Mouse (Mus musculus): ENCODE results near the gene Qrich2. TPM values are rescaled to one million over a fixed set of nuclear protein-coding genes. Genes with fewer than 3 reads are reported as not detected.

The Qrich2 gene
- total RNA-seq, 2 experiments from 2014 or later = not detected

DNA sequence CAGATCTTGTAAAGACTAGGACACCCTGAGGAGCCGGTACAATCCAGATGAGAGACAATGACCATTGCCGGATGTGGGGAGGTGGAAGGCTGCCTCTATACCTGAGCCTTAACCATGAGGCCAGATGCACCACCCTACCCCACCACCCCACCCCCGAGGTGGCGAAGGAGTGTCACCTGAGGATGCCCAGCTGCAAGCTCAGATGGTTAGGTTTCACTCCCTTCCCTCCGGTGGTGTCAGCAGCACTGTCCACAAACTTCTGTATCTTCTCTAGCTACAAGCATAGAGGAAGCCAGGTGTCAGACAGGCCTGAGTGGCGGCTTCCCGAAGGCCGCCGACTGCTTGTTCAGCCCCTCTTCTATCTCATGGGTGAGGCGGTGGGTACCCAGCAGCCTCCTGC, 12.2 kb downstream of the Qrich2 start:
- no peak for DNase-seq (ENCODE audit: low spot score)
- intact Hi-C loops (cut with DNase I) = no loop called here

DNA sequence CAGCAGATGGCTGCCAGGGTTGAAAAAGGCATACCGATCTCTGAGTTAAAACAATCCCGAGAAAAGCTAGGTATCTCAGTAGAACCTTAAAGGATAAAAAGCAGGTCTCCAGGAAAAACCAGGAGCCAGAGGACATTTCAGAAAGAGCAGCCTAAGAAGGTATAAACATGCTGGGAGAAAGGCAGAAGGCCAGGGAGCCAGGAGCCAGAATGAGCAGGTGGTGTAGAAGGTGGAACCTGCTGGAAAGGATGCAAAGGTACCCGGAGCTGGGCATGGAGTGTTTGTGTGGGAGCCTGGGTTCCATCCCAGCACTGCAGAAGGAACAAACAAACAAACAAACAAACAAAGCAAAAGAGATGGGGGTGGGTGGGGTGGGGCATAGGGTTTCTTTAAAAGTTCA, 16.7 kb downstream of the Qrich2 start:
- DNase-seq (ENCODE audit: low spot score) = no peak
- intact Hi-C loops (cut with DNase I) = loop anchor here (5.0 kb wide), 2 partner anchors 62 to 222 kb away; no protein-coding TSS in a partner anchor

DNA sequence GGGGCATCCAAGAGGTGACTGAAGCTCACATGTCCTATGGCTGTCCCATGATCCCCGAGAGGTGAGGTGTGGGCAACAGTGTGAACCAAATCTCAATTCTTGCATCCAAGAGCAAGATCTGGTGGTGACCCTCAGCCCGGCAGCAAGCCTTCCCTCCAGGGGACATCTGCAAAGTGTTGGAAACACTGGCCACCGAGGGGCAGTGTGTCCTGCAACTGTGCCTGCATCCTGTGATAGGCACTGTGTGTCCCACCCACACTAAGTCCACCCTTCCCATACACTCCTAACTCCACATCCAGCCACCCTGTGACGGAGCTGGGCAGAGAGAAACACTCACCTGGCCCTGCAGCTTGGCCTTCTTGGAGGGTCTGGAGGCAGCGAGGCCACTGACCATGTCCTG, 18.2 kb downstream of the Qrich2 start:
- DNase-seq (ENCODE audit: low spot score) = no peak
- intact Hi-C loops (cut with DNase I) = loop anchor here (5.0 kb wide), 2 partner anchors 61 to 221 kb away; no protein-coding TSS in a partner anchor

DNA sequence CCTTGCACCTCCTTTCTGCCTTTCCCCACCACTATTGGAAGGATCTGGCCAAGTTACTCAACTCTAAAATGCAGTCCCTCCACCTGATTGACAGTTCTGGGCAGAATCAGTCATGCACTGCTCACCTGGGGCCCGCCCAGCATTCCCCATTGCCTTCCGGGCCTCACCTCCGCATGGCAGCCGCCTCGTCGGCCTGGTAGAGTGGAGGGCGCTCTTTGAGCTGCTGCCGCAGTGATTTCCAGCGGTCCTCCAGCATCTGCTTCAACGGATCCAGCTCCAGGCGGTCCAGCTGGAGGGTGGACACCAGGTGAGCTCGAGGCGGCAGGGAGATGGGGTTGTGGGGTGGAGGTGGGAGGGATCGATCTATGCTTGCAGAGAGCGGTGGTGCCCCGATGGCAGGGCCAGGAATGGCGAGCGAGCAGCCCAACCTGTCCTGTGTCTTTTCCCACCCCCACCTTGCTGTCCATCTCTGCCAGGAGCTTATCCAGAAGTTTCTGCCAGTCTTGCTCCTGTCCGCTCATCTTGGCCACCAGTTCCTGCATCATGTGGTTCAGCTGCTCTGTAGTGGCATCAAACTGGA, 19.6 kb downstream of the Qrich2 start:
- intact Hi-C loops (cut with DNase I) = loop anchor here (1.0 to 5.0 kb wide), 3 partner anchors 59 to 219 kb away; no protein-coding TSS in a partner anchor

DNA sequence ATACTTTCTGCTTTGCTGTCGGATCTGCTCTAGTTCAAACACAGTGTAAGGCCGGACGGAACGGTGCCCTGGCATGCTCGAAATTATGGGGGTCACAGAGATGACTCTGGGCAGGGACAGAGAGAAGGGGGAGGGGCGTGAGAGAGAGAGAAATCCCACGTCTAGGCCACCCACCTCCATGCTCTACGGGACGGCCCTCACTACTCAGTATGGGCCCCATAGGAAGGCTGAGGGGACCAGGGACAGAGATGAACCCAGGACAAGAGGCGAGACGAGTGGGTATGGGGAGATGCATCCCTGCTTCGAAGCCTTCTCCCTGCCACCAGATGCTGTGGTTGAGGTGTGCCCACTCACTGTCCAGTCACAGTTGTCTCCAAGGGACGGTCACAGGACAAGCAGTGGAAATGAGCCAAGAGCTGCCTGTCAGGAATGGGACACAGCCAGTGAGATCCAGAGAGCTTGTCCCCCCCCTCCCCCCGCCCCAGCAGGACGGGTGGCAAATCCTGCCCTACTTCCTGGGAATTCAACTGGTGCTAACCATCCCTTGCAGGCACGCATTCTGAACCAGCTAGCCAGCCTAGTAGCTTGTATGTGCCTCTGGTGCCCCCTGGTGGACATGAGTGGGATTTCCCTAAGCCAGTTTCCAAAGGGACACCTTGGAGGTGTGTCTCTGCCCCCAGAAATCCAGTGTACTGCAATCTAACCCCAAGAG, 20.3 kb downstream of the Qrich2 start:
- peak; percentile 72 for DNase-seq (ENCODE audit: low spot score)
- intact Hi-C loops (cut with DNase I) = loop anchor here (1.0 to 5.0 kb wide), 3 partner anchors 58 to 218 kb away; no protein-coding TSS in a partner anchor

More for the DNA sequence above, 19.6 kb downstream of the Qrich2 start:
- DNase-seq (ENCODE audit: low spot score) = no peak

DNA sequence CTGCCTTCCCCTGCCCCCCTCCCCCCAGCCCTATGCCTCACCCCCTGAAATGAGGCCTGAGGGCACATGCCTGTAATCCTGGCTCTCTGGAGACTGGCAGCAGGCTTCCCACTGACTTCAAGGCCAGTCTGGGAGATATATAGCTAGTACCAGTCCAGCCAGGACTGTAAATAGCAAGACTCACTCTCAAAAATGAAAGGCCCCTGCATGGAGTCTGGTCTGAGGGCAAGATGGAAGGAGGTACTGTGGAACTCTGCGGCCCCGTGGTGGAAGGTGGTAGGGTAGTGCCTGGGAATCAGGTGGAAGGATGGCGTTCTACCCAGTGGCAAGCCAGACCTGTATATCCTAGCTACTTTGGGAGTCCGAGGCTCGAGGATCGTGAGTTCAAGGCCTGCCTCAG, 22.1 kb downstream of the Qrich2 start:
- no peak for DNase-seq (ENCODE audit: low spot score)
- intact Hi-C loops (cut with DNase I) = no loop called here

DNA sequence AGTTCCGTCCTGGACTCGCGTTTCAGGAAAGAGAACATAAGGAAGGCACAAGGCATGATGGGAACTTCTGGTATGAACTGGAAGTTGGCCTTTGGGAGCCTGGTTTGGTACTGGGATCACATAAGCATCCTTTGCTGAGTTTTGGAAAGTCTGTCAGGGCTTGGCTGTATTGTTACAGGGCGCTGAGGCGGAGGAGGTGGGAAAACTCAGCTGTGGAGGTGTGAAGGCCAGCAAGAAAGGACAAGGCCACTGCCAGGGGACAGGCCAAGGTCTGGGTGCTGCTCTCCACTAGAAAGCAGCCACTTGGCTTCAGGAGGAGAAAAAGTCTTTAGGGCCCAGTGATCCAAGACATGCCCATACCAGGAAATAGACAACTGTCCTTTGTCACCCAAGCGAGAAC, 22.7 kb downstream of the Qrich2 start:
- intact Hi-C loops (cut with DNase I) = no loop called here

DNA sequence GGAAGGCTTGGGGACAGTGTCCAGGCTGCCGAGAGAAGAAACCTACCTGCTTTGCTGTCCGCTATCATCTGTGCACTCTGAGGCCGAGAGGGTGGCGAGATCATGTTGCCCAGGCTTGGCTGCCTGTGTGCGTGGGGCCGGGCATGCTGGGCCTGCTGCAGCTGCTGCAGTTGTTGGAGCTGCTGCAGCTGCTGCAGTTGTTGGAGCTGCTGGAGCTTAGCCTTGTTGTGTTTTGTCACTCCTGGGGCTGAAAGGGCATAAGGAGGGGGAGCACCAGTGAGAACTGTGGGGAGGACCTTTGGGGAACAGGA, 23.2 kb downstream of the Qrich2 start:
- no peak for DNase-seq (ENCODE audit: low spot score)
- intact Hi-C loops (cut with DNase I) = no loop called here

More for the DNA sequence above, 22.7 kb downstream of the Qrich2 start:
- DNase-seq (ENCODE audit: low spot score) = no peak

DNA sequence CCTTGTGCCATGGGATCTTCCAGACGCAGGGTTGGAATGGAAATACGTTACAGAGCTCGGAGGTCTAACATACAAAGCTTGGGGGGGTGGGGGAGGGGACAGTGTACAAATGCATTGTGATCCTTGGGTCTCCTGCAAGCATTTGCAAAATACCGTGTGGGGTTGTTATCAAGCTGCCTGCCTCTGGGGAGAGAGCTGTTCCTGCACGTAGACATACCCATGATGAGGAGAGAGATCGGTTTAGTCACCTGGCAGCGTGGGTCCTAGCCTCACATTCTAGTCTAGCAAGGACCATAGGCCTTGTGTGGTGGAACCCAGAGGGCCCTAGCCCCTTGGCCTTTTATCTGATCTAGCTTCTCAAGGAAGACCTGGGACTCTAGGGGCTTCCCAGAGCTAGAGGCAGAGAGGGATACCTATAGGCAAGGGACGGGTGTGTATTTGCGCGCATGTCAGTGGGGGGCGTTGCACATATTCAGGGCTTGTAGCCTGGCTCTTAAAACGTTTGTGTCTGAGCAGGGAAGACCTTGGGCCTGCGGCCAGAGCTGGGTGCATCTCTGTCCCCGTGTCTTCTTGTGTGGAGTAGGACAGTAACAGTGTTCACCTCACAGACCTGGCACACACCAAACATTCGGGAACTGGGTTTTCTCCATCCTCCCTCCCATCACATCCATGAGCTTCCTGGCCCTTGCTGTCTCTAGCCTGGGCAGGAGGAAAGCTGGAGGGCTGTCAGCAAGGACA, 23.7 kb downstream of the Qrich2 start:
- intact Hi-C loops (cut with DNase I) = no loop called here

DNA sequence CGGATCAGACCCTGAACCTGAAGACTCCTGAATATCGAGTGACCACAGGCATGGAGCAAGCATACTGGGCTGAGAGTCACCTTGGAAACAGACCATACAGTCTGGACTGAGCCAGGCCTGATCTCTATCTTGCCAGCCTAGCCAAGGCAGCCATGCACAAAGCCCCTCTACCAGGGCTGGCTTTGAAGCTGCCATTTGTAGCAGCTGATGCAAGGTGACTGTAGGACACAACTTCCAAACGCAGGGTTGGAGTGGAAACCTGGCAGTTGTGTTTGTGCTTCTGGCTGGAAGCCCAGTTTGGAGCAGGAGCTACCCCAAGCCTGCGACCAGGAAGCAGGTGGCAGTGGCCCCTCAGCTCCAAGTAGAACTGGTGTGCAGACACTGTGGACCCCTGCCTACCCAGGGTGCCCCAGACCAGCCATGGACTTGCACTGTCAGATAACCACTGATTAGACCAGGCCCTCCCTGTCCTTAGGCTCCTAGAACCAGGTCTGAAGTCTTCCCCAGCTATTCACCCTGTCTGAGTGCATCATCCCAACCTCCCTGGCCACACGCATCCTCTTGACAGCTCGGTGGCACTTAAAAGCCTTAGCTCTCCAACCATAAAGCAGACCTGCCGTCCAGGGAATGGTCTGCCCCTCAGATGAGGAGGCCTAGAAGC, 25.5 kb downstream of the Qrich2 start:
- intact Hi-C loops (cut with DNase I) = no loop called here
- no peak for DNase-seq (ENCODE audit: low spot score)

More for the DNA sequence above, 23.7 kb downstream of the Qrich2 start:
- no peak for DNase-seq (ENCODE audit: low spot score)

DNA sequence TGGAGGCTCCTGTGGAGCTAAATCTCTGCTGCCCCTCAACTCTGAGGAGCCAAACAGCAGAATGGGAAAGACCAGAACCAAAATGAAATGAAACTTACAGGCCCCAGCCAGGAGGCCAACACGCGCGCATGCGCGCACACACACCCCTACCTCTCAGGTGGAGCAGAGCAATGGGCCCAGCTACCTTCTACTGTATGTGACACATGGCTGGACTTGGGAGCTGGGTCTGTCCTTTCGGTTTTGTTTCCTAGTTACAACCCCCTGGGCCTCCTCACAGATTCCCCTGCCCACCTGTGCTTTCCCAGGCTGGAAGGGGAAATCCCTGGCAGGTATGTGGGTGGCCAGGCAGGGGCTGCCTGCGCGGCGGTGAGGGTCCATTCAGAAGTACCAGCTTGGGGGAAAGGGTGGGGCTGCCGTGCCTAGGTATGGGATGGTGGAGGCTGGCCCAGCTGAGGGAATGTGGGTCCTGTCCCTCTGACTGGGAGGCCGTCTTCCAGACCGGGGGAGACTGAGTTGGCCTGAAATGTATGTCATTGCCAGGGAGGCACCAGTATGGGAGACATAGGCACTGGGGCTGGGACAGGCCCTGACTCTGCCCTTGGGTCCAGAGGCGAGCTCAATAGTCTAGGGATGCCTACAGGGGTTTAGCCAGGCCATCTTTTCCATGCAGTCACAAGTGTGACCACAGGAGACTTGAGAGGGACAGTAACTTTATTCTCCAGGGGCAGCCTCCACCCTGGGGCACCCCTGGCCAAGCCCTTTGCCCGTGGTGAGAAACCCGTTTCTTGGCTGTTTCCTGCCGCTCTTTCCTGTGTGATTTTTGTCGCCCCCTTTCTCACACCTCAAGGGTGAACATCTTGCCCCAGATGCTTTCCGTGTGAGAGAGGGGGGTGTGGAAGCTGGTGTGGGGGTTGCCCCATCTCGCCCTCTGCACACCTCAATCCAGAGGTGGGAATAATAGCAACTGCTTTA, 26.5 kb downstream of the Qrich2 start:
- intact Hi-C loops (cut with DNase I) = no loop called here

DNA sequence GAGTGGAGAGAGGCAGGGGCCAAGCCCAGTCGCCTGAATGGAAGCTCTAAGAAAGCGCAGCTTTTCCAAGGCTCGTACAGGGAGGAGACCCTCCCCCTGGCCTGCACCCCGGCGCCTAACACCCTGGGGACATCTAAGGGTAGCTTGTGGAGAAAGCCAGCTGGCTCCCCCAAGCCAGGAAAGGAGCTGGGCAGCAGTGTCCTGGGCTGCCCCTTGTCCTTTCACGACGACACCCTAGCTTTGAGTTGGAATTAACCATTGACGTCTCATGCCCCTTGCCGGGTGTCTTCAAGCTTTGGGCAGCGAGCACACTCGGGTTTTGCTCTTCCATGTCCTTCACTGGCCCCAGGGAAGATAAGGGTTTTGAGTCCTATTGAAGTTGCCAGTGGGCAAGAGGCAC, 28.5 kb downstream of the Qrich2 start:
- DNase-seq (ENCODE audit: low spot score) = no peak
- intact Hi-C loops (cut with DNase I) = no loop called here

More for the DNA sequence above, 26.5 kb downstream of the Qrich2 start:
- DNase-seq (ENCODE audit: low spot score) = no peak

DNA sequence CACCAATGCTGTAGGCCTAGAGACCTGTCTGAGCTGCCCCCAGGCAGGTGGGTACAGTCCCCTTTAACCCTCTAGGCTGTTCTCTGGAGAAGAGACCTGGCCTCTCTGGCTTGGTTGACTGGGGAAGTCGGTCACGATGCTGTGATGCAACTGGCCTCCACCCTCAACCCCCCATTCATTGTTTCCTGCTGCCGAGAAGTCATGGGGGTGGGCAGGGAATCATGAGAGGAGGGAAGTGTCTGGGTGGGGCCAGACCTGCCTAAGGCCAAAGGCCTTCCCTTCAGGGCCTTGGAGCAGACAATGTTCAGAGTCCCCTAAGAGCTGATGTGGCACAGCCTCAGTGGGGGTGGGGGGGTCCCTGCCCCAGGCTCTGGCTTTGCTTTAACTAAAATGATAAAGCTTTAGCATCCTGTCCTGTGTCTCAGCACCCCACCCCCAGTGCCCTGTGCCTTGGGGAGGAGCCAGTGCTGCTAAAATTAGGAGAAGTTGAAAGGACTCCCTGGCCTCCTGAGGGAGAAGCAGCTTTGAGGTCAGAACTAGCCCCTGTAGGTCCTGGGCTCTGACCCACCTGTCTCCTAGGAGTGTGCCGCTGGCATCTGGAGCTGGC, 29.2 kb downstream of the Qrich2 start:
- intact Hi-C loops (cut with DNase I) = no loop called here
- peak; percentile 48 for DNase-seq (ENCODE audit: low spot score)

DNA sequence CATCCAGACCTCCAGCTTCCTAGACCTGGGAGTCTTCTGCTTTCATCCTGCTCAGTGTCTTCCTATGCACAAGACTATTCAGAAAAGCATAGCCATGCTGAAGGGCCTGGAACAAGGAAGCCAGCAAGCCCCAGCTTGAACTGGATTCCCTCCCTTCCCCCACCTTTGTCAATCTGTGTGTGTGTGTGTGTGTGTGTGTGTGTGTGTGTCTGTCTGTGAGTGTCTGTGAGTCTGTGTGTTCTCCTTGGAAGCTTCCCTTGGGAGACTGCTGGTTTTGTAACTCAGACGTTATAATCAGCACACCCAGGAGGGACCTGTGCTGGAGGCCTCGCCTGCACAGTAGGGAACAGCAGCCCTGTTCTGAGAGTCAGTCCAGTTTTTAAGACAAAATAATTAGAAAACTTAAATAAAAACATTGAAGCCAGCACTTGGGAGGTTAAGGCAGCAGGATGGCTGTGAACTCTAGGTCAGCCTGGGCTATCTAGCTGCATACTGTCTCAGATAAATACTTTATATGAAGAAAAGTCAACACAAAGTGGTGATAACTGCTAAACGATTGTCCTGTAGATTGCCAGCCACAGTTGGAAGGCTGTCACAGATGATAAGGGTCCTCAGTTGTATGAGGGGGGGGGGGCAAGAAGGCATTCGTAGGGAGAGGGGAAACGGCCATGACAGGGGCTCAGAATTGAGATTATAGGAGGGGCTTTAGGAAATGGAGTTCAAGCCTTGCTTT, 29.9 kb downstream of the Qrich2 start:
- intact Hi-C loops (cut with DNase I) = no loop called here
- DNase-seq (ENCODE audit: low spot score) = no peak

DNA sequence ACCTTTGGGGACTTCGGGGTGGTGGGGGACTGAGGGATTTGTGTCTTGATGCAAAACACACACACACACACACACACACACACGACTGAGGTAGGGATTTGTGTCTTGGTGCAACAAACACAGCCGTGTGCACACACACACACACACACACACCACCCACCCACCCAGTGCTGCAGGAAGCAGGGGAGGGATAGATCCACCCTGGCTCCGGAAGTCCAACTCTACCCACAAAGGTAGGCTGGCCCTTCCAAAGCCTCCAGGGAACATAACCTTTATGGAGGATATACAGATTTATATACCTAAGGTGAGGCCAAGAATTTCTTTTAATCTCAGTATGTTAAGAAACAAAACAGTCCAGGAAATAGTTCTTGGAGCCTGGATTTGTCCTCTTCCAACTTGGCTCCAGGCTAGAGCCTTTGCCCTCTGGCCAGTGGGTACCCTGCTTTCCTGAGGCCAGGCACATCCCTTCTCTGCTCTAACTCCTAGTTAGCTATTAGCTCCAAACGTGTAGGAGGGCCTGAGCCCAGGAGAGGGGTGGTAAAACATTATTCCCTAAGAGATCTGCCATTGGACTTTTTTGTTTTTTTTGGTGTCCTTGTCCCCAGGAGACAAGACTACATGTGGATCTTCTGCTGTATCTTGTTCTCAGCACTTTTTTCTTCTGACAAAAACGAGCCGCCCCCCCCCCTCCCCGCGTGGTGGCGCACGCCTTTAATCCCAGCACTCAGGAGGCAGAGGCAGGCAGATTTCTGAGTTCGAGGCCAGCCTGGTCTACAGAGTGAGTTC, 30.9 kb downstream of the Qrich2 start:
- intact Hi-C loops (cut with DNase I) = no loop called here
- DNase-seq (ENCODE audit: low spot score) = no peak

DNA sequence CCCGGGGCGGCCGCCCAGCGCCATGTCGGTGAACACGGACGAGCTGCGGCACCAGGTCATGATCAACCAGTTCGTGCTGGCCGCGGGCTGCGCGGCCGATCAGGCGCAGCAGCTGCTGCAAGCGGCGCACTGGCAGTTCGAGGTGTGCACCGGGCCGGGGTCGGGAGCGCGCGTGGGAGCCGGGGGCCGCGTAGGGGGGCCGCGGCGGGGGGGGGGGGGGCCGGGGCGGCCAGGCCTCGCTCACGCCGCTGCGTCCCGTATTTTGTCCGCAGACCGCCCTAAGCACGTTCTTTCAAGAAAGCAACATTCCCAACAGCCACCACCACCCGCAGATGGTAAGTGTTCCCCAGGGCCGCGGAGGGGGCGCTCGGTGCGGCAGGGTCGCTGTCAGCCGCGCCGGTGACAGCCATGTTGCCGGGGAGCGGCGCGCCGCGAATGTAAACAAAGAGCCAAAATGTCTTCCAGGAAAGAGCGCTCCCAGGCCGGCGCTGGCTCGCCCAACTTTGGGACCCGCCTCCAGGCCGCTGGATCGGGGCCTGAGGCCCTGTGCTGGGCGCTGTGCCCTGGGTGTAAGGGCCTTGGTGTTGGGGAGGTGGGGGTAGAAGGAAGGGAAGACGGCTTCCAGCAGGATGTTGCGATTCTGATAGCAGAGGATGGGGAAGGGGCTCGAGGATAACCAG, 31.6 kb downstream of the Qrich2 start:
- intact Hi-C loops (cut with DNase I) = no loop called here
- peak; percentile 69 for DNase-seq (ENCODE audit: low spot score)

Measured in heart, postnatal 25 days (tissue).